Mouse (Mus musculus) embryonic stem cell, embryonic (primary cell): ENCODE measurements at regions not wholly inside any gene's neighbourhood (a gene's known extent, or its start where the extent isn't known, plus 50 kb on each side); places are given as distances from the start of the nearest gene placed in this dataset.

Experiments used
- CTCF ChIA-PET, 4 experiments: fragments of 300-600 bp in 2 of 4; fragments of 350-600 bp in 2 of 4; sonication (Branson Sonifier 250); formaldehyde crosslinking; loops; one replicate each; lab custom pipeline; 2022; ENCODE audit warnings: inconsistent platforms in 2 of 4; lab: Charles Lee
- POLR2A ChIA-PET, 4 experiments: fragments of 300-600 bp in 2 of 4; fragments of 350-600 bp in 2 of 4; sonication (Branson Sonifier 250); formaldehyde crosslinking; loops; one replicate each; lab custom pipeline; 2022; ENCODE audit warnings: antibody characterized with exemption in 4 of 4, inconsistent platforms in 1 of 4; lab: Charles Lee

DNA sequence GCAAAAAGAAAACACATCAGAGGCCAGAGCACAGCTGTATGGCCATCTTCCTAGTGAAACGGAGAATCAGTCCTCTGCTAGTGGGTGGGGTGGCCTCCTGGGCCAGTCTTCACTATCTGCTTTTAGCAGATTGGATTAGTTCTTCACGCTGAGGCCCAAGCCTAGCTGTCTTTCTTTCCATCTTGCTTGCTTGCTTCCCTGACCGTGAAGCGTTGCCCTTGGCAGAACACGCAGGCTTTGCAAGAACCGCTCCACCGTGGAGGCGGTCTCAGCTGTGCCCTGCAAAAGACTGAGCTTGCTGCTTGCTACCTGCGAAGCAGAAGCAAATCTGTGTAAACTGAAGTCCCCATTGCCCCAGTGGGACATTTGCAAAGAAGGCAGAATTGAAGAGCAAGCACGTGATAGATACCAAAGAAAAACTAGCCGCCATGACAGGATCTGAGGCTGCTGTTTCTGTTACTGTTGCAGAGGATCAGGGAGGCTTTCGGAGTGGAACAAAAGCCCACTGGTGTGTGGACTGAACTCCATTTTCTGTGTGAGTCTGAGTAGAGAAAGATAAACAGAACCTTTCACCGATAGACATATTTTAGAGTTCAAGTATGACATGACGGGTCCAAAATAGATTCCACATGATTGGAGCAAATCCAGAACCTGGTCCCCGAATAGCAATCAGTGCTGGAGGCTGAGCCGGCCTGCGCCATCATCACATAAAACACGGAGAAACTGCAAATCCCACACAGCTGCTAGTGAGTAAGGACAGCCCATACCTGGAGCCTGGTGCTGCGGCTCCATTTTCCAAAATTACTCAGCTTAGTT, 558.2 kb upstream of the Mpdz start:
- CTCF ChIA-PET = no interaction called here
- POLR2A ChIA-PET = no interaction called here

DNA sequence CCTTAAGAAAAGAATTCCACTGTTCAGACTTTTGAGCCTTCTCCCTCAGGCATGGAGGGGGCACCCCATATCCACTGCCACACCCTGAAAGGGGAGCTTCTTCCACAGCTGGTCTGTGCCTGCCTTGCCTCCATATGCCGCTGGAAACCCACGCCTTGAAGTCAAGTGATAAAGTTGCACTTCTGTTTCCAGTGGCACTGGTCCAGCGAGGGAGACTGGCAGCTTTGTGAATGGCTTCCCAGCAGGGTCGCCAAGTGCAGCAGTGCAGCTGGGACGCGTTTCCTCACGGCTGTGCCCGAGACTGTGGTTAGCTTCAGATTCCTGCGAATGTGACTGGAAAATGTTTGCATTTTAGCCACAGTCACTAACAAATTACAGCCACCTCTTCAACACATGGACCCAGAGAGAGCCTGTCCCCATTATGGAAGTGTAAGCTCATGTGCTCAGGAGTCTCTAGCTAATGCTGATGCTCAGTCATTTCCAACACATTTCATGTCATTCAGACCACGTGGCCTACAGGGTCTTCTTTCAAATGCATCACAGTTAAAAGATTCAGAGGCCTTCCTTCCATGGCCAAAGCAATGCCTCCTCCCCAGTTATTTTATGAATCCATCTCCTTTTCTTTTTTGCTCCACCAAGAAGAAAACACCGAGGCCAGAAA, 557.2 kb upstream of the Mpdz start:
- POLR2A ChIA-PET = no interaction called here
- CTCF ChIA-PET = interaction anchor here in 1 of 4 experiments (0.8 kb wide), 1 partner anchor 9 kb away, joined by 3 read pairs; no protein-coding TSS in a partner anchor

DNA sequence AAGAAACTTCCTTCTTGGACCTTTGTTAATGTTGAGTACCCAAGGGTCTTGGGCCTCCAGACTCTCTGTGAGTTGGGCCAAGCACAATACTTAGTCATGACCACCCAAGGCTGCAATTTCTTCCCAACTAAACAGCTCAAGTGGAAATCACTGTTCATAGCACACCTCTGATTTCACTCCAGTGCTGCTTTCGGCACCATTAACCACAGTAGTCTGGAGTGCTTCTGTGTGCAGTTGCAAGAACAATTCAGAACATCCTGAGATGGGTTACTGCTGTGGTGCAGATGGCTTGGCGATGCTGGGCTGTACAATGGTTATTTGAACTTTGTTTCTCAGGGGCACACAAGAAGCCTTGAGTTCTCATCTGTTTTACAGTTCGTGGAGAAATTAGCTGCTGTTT, 556.5 kb upstream of the Mpdz start:
- CTCF ChIA-PET = no interaction called here
- POLR2A ChIA-PET = no interaction called here

GRCm38 (mm10) chr4:81996445-81996844, 553.8 kb upstream of the Mpdz start:
- CTCF ChIA-PET = no interaction called here

DNA sequence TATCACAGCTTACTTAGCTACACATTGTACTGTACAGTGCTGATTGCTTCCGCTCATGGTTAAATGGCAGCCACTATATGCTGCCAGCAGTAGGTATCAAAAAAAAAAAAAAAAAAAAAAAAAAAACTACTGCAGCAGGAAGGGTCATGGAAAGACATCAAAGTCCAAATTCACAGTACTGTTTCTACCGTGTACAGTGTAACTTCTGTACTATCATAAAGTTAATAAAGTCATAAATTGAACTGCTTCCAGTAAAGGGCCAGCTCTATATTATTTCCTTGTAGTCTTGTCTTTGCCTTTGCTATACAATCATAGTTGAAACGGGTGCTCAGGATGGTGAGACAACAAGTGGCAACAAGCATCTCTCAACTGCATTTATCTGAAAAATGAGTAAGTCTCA, 552.6 kb upstream of the Mpdz start:
- POLR2A ChIA-PET = no interaction called here
- CTCF ChIA-PET = interaction anchor here in 1 of 4 experiments (0.6 kb wide), 1 partner anchor 61 kb away, joined by 4 read pairs; no protein-coding TSS in a partner anchor

More at GRCm38 (mm10) chr4:81996445-81996844, 553.8 kb upstream of the Mpdz start:
- POLR2A ChIA-PET = no interaction called here

GRCm38 (mm10) chr4:81988796-81989195, 546.2 kb upstream of the Mpdz start:
- CTCF ChIA-PET = no interaction called here
- POLR2A ChIA-PET = no interaction called here

DNA sequence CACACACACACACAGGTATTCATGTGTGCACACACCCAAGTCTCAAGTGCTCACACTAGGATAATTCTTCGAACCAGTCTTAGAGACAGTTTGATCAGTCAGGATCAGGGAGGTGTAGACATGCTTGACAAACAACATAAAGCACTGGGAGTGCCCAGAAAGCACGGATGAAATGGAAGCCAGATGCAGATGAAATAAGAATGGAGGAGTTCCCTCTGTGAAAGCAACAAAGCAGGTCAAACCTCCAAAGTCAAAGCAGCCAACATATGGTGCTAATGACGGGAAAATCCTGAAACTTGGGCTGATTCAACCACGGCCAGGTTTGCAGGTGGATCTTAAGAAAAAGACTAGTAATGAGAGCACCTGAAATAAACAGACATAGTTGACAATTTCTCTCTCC, 544.0 kb upstream of the Mpdz start:
- CTCF ChIA-PET = interaction anchor here in 1 of 4 experiments (0.6 kb wide), 1 partner anchor 493 kb away, joined by 4 read pairs; no protein-coding TSS in a partner anchor
- POLR2A ChIA-PET = no interaction called here

GRCm38 (mm10) chr4:81981811-81982210, 539.2 kb upstream of the Mpdz start:
- CTCF ChIA-PET = no interaction called here
- POLR2A ChIA-PET = no interaction called here

DNA sequence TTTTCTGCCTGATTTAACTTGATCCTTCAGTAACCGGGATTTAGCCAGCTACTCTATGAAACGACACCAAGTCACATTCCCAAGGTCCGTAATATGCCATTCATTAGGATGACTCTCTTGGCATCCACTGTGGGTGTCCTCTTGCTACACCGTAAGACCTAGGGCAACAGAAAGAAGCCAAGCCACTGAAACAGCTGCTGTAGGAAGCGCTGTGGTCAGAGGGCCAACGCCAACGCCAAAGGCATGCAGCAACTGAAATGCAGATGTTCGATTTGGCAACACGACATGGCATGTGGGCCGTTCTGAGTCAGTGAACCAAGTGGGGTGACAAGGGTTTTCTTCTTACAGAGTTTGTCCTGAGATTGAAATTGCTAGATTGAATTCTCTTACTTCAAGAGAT, 527.9 kb upstream of the Mpdz start:
- POLR2A ChIA-PET = no interaction called here
- CTCF ChIA-PET = no interaction called here

DNA sequence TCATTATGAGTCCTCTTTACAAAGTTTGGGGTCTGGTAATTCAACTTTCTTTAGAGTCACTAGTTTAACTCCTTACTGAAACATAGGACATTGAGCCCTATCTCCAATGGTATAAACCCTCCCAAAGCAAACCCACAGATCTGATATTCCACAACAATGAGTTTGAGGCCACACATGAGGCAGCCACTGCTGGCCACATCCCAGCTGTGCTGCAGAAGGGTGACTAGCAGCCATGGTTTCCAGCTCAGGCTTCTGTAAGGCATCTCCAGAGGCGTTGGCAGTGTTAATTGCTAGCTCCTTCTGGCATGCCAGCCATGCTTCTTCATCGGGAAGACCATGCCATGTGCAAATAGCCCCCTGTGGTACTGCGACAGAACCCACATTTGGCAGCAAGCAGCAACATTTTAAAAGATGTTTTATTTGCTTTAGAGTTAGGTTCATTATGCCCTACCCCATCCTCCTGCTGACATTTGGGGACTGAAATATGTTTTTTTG, 527.1 kb upstream of the Mpdz start:
- ChIA-PET POLR2A (no interaction called here), CTCF (no interaction called here)

GRCm38 (mm10) chr4:81966054-81966623, 523.5 kb upstream of the Mpdz start:
- ChIA-PET POLR2A (no interaction called here), CTCF (no interaction called here)

DNA sequence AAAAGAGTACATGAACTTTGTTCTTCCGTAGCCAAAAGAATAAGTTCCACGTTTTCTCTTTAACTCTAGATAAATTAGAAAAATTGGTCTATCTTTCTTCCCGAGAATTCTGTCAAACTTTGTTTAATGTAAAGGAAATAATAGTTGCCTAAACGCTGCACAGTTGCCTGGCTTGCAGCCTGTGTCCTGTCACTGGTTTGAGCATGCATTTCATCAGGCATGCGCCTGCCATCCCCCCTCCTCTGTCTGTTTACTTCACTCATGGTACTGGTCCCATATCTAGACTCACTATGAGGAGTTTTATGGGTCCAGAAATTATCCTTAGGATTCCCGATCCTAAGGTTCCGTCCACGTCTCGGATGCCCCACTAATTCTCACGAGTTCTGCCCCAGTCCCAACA, 520.5 kb upstream of the Mpdz start:
- ChIA-PET POLR2A (no interaction called here), CTCF (no interaction called here)

DNA sequence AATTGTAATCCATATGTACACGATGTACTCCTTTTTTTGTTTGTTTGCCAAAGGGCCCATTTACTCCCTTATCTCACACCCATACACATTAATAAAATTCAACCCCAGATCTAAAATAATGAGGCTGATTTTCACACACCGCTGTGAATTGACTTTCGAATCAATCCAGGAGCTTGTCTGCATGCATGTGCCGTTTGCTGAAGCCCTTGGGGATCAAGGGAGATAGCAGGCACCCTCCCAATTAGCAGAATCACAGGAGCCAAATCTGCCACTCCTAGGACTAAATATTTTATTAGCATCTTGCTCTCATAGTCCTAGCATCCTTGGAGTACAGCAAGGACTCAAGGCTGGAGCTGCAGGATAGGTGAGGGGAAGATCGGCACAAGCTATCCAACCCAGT, 520.0 kb upstream of the Mpdz start:
- ChIA-PET POLR2A (interaction anchor here in 1 of 4 experiments (0.6 kb wide), 1 partner anchor 834 kb away, joined by 3 read pairs; no protein-coding TSS in a partner anchor), CTCF (no interaction called here)

DNA sequence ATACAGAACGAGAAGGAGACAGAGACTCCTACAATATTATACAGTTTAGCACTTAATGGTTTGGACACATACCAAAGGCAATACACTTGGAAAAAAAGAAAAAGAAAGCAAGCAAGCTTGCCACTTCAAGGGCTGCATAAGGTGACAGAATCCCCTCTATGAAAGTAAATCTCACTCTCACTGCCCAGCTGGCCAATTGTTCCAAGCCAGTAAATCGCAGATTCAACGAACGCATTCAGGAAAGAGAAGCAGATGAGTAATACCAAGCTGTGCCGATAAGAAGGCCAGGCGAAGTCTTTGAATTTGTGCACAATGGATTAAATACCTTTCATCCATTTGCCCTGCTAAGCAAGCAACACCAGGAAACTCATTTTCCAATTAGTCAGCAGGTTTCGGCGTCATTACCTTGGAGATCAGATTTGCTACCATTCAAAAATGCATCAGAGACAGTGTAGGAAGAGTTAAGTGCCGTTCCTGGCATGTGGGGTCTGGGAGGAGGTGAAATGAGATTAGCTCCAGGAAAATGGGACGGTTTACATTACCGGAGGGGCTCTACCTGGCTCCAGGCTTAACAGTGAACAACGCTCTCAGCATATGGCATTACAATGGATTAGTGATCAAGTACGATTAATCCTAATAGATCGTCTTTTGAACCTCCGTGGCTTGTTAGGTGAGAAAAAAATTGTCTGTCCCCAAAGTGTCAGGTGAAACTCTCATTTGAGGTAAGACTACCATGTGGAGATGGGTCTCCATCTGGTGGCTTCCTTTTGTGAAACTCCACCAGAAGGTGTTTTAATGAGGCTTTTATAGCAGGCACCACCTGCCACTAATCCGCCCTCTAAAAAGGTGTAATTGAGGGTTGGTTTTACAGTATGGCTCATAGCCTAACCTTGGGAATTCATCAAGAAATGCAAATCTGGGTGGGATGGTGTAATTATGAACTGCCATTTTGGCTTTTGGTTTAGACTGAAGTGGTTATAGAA, 518.2 kb upstream of the Mpdz start:
- POLR2A ChIA-PET = no interaction called here
- CTCF ChIA-PET = no interaction called here

DNA sequence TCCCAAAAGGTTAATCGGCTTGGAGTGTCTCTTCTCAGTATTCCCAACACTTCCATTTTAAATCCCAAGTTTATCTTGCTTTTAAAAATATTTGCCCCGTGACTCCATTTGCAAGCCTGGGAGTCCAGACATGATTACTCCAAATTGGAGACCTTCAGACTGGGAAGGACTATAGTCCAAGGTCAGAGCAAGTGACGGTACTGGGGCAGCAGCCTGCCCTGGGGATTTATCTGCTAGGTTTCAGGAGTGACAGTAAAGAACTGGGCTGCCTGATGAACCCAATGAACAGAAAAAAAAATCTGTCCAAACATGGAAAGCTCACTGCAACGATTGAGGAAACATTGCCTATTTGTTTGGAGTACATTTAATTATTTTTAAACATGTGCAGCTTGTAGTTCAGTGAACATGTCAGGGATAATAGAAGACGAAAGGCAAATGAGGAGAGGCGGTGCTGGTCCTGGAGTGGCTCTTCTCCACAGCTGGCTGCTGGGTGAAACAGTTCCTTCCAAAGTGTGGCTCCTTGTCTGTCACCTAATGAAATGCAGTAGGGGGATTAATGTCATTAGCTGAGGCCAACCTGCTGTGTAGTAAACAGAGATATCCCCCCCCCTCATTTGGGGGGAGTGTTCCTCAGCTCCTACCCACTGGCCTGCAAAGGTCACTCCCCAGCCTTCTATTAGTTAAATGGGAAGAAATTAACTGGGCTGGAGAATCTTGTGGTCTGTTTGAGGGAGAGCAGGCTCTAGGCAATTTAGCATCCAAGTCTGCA, 514.5 kb upstream of the Mpdz start:
- CTCF ChIA-PET = no interaction called here
- POLR2A ChIA-PET = no interaction called here

- ChIA-PET POLR2A (no interaction called here), CTCF (no interaction called here)
These were observed 510.4 kb upstream of the Mpdz start for GRCm38 (mm10) chr4:81953023-81953422.

GRCm38 (mm10) chr4:81937384-81937783, 494.8 kb upstream of the Mpdz start:
- ChIA-PET CTCF (no interaction called here), POLR2A (no interaction called here)

DNA sequence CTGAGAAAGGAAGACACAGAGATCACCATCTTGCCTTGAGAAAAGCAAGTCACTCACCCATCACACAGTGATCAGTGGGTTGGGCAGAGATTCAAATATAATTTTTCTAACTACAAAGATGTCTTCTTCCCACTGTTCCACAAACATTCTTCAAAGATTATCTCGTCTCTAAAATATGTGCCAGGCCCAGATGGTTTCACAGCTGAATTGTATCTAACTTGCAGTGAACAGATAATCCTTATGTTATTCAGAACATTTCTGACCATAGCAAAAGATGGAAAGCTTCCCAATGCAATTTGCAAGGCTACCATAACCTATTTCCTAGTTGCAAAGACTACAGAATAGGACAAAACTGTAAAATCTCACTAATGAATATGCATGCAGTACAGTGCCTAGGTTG, 488.3 kb upstream of the Mpdz start:
- ChIA-PET CTCF (no interaction called here), POLR2A (no interaction called here)
